11 mouse cellular contexts compared by ENCODE assay signal in genomic region chr6:38771061-38771667, GRCm38 (mm10).
A peak's percentile ranks its signal among the peaks of the same experiment; 100 is the strongest.
DNase-seq lines count a peak whose midpoint lies in the region; ATAC-seq and TF ChIP-seq lines count a peak whose summit lies in the region.
"Had no signal": no experiment of that assay in that cellular context is flagged by ENCODE, and none has a peak within 500 bp of the region (broad histone marks: within the 10 kb centered on the region; RNA-seq: fewer than 3 reads in every experiment).

No protein-coding gene starts in this region.

- H3K4me3 ChIP-seq in kidney, postnatal 0 days (replicated peaks; ENCODE audit: low read depth, low read length), result no peak overlapping the region
- H3K4me3 ChIP-seq in heart, postnatal 0 days (ENCODE audit: low read depth, low read length), result no peak overlapping the region

- no peak for ATAC-seq in kidney, postnatal 0 days (replicated peaks; ENCODE audit: low FRiP score, low read depth)
- ATAC-seq in heart, postnatal 0 days (ENCODE audit: insufficient read depth, low read depth), result peak; percentile 73
- ATAC-seq: forebrain, embryonic 16.5 days had no signal

- H3K27ac ChIP-seq in kidney, postnatal 0 days, result no peak overlapping the region
- H3K27ac ChIP-seq in heart, postnatal 0 days (ENCODE audit: low read depth), result peak overlapping the region; percentile 84

- TF ChIP-seq CTCF in kidney, postnatal 0 days (IDR thresholded peaks at IDR 0.05; ENCODE audit: low read depth), result no peak
- TF ChIP-seq CTCF in heart, postnatal 0 days (IDR thresholded peaks at IDR 0.05; ENCODE audit: low read depth), result no peak

- no peak overlapping the region for H3K4me2 ChIP-seq in kidney, postnatal 0 days (ENCODE audit: low read length)
- peak overlapping the region; percentile 6; the same call in 1 of the 2 replicates for H3K4me2 ChIP-seq in heart, postnatal 0 days (ENCODE audit: low read depth, low read length)

- H3K4me1 ChIP-seq in kidney, postnatal 0 days (replicated peaks; ENCODE audit: insufficient read depth, low read length), result 0 out of 2 replicates have a peak, but pooled peaks cover 2% of the 10 kb centered on the region
- peaks cover 15% of the 10 kb centered on the region for H3K4me1 ChIP-seq in heart, postnatal 0 days (ENCODE audit: control insufficient read depth, insufficient read depth)

- no peaks in the 10 kb centered on the region for H3K27me3 ChIP-seq in kidney, postnatal 0 days (ENCODE audit: insufficient read depth, low read length)
- H3K27me3 ChIP-seq in heart, postnatal 0 days (ENCODE audit: control insufficient read depth, insufficient read depth, low read length), result no peaks in the 10 kb centered on the region

- H3K36me3 ChIP-seq in kidney, postnatal 0 days (ENCODE audit: insufficient read depth, low read length), result no peaks in the 10 kb centered on the region
- no peaks in the 10 kb centered on the region for H3K36me3 ChIP-seq in heart, postnatal 0 days (replicated peaks; ENCODE audit: control insufficient read depth, insufficient read depth, low read length)

- H3K9ac ChIP-seq in kidney, postnatal 0 days (ENCODE audit: low read depth, low read length), result no peak overlapping the region
- H3K9ac ChIP-seq in heart, postnatal 0 days (replicated peaks; ENCODE audit: low read depth, low read length), result no peak overlapping the region

- no peaks in the 10 kb centered on the region for H3K9me3 ChIP-seq in kidney, postnatal 0 days (replicated peaks; ENCODE audit: low read length)
- 0 out of 2 replicates have a peak, but pooled peaks cover 3% of the 10 kb centered on the region for H3K9me3 ChIP-seq in heart, postnatal 0 days (replicated peaks; ENCODE audit: control insufficient read depth, low read length)

- TF ChIP-seq EP300 in heart, postnatal 0 days (IDR thresholded peaks at IDR 0.05; ENCODE audit: low read depth), result no peak

- WGBS in kidney, postnatal 0 days, result 53% methylated on average over 4 of the region's 4 CpGs
- 11% methylated on average over 4 of the region's 4 CpGs for WGBS in heart, postnatal 0 days

- DNase-seq in kidney, postnatal 0 days (ENCODE audit: low spot score), result peak; percentile 88
- DNase-seq in kidney, adult 18-20 months, result no peak
- peak; percentile 24 for DNase-seq in embryo, embryonic 10.5 days (ENCODE audit: low spot score)
- DNase-seq in heart, postnatal 0 days (ENCODE audit: low spot score), result peak; percentile 69
- peak; percentile 68 for DNase-seq in lung, postnatal 36 days
- DNase-seq in thymus, postnatal 36 days, result no peak
- no peak for DNase-seq in cerebellum, postnatal 14 days
- DNase-seq in urinary bladder, postnatal 4 days (ENCODE audit: low spot score in 2 of 2), result no peak
- DNase-seq: adrenal gland, postnatal 25 days; cerebellum, adult 2 months had no signal

Comparison
In these comparisons a context has a peak if more than half of its experiments do, and no peak if none do; other contexts are left out.
1. DNase-seq: peak in kidney, postnatal 0 days (single experiment), embryo, embryonic 10.5 days (single experiment), heart, postnatal 0 days (single experiment) and lung, postnatal 36 days (single experiment); none in kidney, adult 18-20 months (single experiment), thymus, postnatal 36 days (0 of 2), cerebellum, postnatal 14 days (0 of 2) and urinary bladder, postnatal 4 days (0 of 2).